Mouse (Mus musculus): ENCODE measurements around the gene Actrt2.

DNA sequence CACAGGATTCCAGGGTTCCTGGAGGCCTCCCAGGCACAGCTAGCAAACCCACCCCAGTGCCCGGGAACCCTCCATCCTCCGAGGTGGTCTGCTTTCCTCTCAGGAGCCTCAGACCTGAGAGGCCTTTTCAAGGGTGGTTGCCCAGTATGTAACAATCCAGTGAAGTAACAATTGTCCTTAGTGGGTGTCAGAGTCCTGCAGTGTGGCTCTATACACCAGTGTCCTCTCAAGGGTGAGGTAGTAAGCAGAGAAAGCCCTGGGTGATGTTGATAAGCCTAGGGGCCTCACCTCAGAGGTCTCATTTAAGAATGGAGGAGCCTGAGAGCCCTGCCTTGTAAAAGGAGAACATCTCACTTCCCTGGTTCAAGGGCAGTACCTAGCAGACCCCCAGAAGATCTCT lies at the start of gene Actrt2:
- no peak for TF ChIP-seq CTCF (IDR thresholded peaks at IDR 0.05; ENCODE audit: low read depth)
- no peak for TF ChIP-seq EP300 (IDR thresholded peaks at IDR 0.05; ENCODE audit: low read depth)
